11 mouse cellular contexts compared by ENCODE assay signal in genomic region chr16:94209626-94210025, GRCm38 (mm10).
DNase-seq lines count a peak whose midpoint lies in the region; ATAC-seq and TF ChIP-seq lines count a peak whose summit lies in the region.
"Had no signal": no experiment of that assay in that cellular context is flagged by ENCODE, and none has a peak within 500 bp of the region (broad histone marks: within the 10 kb centered on the region; RNA-seq: fewer than 3 reads in every experiment).

No protein-coding gene starts in this region.

- 0 out of 2 replicates have a peak, but pooled peaks cover 2% of the 10 kb centered on the region for H3K4me1 ChIP-seq in liver, postnatal 0 days (ENCODE audit: insufficient read depth)
- no peaks in the 10 kb centered on the region for H3K4me1 ChIP-seq in liver, embryonic 11.5 days (replicated peaks; ENCODE audit: control insufficient read depth, insufficient read depth, low read length)

- H3K9ac ChIP-seq in liver, postnatal 0 days (replicated peaks): no peak overlapping the region
- no peak overlapping the region for H3K9ac ChIP-seq in liver, embryonic 11.5 days (ENCODE audit: low read depth, low read length)
- H3K9ac ChIP-seq: hindbrain, embryonic 14.5 days; limb, embryonic 12.5 days had no signal

- DNase-seq in cerebellum, adult 9-10 months: peak; percentile 36
- DNase-seq in cerebellum, adult 8-10 months: no peak
- no peak for DNase-seq in liver, postnatal 0 days
- DNase-seq in liver, embryonic 11.5 days (ENCODE audit: low spot score): no peak
- peak; percentile 86 for DNase-seq in layer of hippocampus, adult 9-11 months
- DNase-seq in telencephalon, adult 2 months (ENCODE audit: low read depth, low spot score): peak; percentile 91
- DNase-seq in spleen, adult 18-20 months: no peak
- no peak for DNase-seq in adrenal gland, adult 8-10 months

- no peaks in the 10 kb centered on the region for H3K9me3 ChIP-seq in liver, postnatal 0 days (ENCODE audit: low read length)
- no peaks in the 10 kb centered on the region for H3K9me3 ChIP-seq in liver, embryonic 11.5 days (ENCODE audit: control insufficient read depth, low read length)

- H3K27ac ChIP-seq in liver, postnatal 0 days (ENCODE audit: low read depth): no peak overlapping the region
- H3K27ac ChIP-seq in liver, embryonic 11.5 days (ENCODE audit: low read depth, low read length): no peak overlapping the region
- H3K27ac ChIP-seq: hindbrain, embryonic 14.5 days; limb, embryonic 12.5 days had no signal

- WGBS in liver, postnatal 0 days (ENCODE audit: insufficient replicate concordance): 53% methylated on average over 3 of the region's 3 CpGs
- 73% methylated on average over 3 of the region's 3 CpGs for WGBS in liver, embryonic 11.5 days

- no peak overlapping the region for H3K4me2 ChIP-seq in liver, postnatal 0 days (ENCODE audit: low read depth, low read length)
- H3K4me2 ChIP-seq in liver, embryonic 11.5 days: no peak overlapping the region
- H3K4me2 ChIP-seq: hindbrain, embryonic 14.5 days; limb, embryonic 12.5 days; midbrain, embryonic 11.5 days had no signal

- no peak for TF ChIP-seq EP300 in liver, postnatal 0 days (IDR thresholded peaks at IDR 0.05; ENCODE audit: low read depth)

- no peaks in the 10 kb centered on the region for H3K36me3 ChIP-seq in liver, postnatal 0 days (replicated peaks; ENCODE audit: insufficient read depth, low read length)
- no peaks in the 10 kb centered on the region for H3K36me3 ChIP-seq in liver, embryonic 11.5 days (ENCODE audit: control insufficient read depth, insufficient read depth, low read length)
- H3K36me3 ChIP-seq: limb, embryonic 12.5 days had no signal

- no peaks in the 10 kb centered on the region for H3K27me3 ChIP-seq in liver, postnatal 0 days (ENCODE audit: insufficient read depth, low read length)
- H3K27me3 ChIP-seq in liver, embryonic 11.5 days (replicated peaks; ENCODE audit: control insufficient read depth, insufficient read depth, low read length): no peaks in the 10 kb centered on the region

- ATAC-seq in liver, postnatal 0 days: peak; percentile 53; the same call in 1 of the 2 replicates
- no peak for ATAC-seq in liver, embryonic 11.5 days (replicated peaks; ENCODE audit: low FRiP score)

- TF ChIP-seq CTCF in liver, postnatal 0 days (IDR thresholded peaks at IDR 0.05; ENCODE audit: low read depth): no peak

- no peak overlapping the region for H3K4me3 ChIP-seq in liver, postnatal 0 days (ENCODE audit: low read depth, low read length)
- H3K4me3 ChIP-seq in liver, embryonic 11.5 days (ENCODE audit: low read depth, low read length): no peak overlapping the region
- H3K4me3 ChIP-seq: limb, embryonic 12.5 days had no signal

Comparison
In these comparisons a context has a peak if more than half of its experiments do, and no peak if none do; other contexts are left out.
1. DNase-seq: peak in cerebellum, adult 9-10 months (single experiment), layer of hippocampus, adult 9-11 months (single experiment) and telencephalon, adult 2 months (single experiment); none in cerebellum, adult 8-10 months (single experiment), liver, postnatal 0 days (single experiment), liver, embryonic 11.5 days (single experiment), spleen, adult 18-20 months (0 of 2) and adrenal gland, adult 8-10 months (single experiment).